Mouse (Mus musculus) neutrophil, adult 65 days (primary cell): ENCODE data around the gene Ndufa8. TPM values are rescaled to one million over a fixed set of nuclear protein-coding genes. Genes with fewer than 3 reads are reported as not detected.

Experiments used
- total RNA-seq: library from RNA; stranded (reverse); gene quantifications from 2 replicates; pipeline ENCODE4 v1.2.4, GENCODE M21; 2023

The Ndufa8 gene
- total RNA-seq: 51.0 and 57.1 TPM in 2 replicates

GRCm38 (mm10) chr2:36048748-36049566 is at the start of gene Ndufa8, which contains the start of gene Morn5:
Ndufa8 (minus strand) TSS chr2:36049406.
Morn5 (plus strand) TSS chr2:36049458.

Other genes with a start within 250 kb of the Ndufa8 start
- gene Ttll11, start 69.5 kb downstream of the Ndufa8 start, total RNA-seq: 1.6 and 1.7 TPM in 2 replicates
- not detected in 2 replicates for gene Morn5, start 52 bp upstream of the Ndufa8 start, total RNA-seq
- not detected in 2 replicates for gene Lhx6, start 56.0 kb upstream of the Ndufa8 start, total RNA-seq
- gene Mrrf, start 87.0 kb upstream of the Ndufa8 start, total RNA-seq: 2.7 and 5.4 TPM in 2 replicates
- 37.9 and 41.1 TPM in 2 replicates for gene Rbm18, start 87.4 kb upstream of the Ndufa8 start, total RNA-seq
- 113 and 132 TPM in 2 replicates for gene Ptgs1, start 181.0 kb upstream of the Ndufa8 start, total RNA-seq